In the genomic region with DNA sequence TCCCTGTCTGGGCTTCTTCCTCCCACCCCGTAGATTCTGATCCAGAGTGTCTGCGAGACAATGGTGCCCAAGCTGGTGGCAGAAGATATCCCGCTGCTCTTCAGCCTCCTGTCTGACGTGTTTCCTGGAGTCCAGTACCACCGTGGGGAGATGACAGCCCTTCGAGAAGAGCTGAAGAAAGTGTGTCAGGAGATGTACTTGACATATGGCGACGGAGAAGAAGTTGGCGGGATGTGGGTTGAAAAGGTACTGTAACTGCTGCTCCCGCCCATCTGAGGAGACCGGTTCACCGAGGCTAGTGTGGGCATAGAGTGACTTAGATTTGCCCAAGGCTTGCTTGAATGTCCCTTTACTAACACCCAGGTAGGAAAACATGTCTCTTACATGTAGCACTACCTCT, we compare ENCODE assay signal across 19 mouse cellular contexts. TPM values are rescaled to one million over a fixed set of nuclear protein-coding genes. Genes with fewer than 3 reads are reported as not detected.
"Had no signal": no experiment of that assay in that cellular context is flagged by ENCODE, and none has a peak within 500 bp of the region (broad histone marks: within the 10 kb centered on the region; RNA-seq: fewer than 3 reads in every experiment).

No protein-coding gene starts in this region.

- DNase-seq: kidney, adult 18-20 months; kidney, adult 9 months; kidney, postnatal 14 days; kidney, postnatal 4 days; layer of hippocampus, adult 9-11 months; liver, embryonic 13.5 days; lung, adult 2 months; lung, postnatal 14 days; lung, postnatal 4 days; midbrain, embryonic 14.5 days; thymus, postnatal 25 days had no signal

RNA-seq across cellular contexts. Expression of a gene that starts 46.1 kb away (rescaled TPM):
- total RNA-seq: layer of hippocampus, adult 18-20 months; layer of hippocampus, postnatal 25 days; left cerebral cortex, adult 2 months; left cerebral cortex, postnatal 14 days; liver, adult 2 months; megakaryocyte progenitor cell, adult 5-6 weeks; megakaryocyte-erythroid progenitor cell, adult 5-6 weeks; midbrain, postnatal 0 days had no signal
